Mouse (Mus musculus): ENCODE results near the gene Rpl12.
A peak's percentile ranks its signal among the peaks of the same experiment; 100 is the strongest.

Gene Rpl12

GRCm38 (mm10) chr2:32961192-32961995 lies at the start of gene Rpl12, which contains the start of gene Lrsam1:
TSS of gene Rpl12 (plus strand) at chr2:32961559.
TSS of gene Lrsam1 (minus strand) at chr2:32961614.
- peak; percentile 90 to 92 for DNase-seq (ENCODE audit: low spot score in 2 of 2)

- no peak for DNase-seq (ENCODE audit: low spot score in 2 of 2)
Observed at GRCm38 (mm10) chr2:32911639-32912182, 49.6 kb upstream of the Rpl12 start.

GRCm38 (mm10) chr2:32912210-32912804 lies 49.1 kb upstream of the Rpl12 start:
- DNase-seq (ENCODE audit: low spot score in 2 of 2): peak in 1 of 2 experiments; percentile 80

GRCm38 (mm10) chr2:32914362-32914761 lies 47.0 kb upstream of the Rpl12 start:
- DNase-seq (ENCODE audit: low spot score in 2 of 2): no peak

GRCm38 (mm10) chr2:32914896-32915295 lies 46.5 kb upstream of the Rpl12 start:
- peak in 1 of 2 experiments; percentile 61 for DNase-seq (ENCODE audit: low spot score in 2 of 2)

- no peak for DNase-seq (ENCODE audit: low spot score in 2 of 2)
Observed at GRCm38 (mm10) chr2:32917526-32917925, 43.8 kb upstream of the Rpl12 start.

- DNase-seq (ENCODE audit: low spot score in 2 of 2): no peak
Observed at GRCm38 (mm10) chr2:32918391-32918790, 43.0 kb upstream of the Rpl12 start.

- no peak for DNase-seq (ENCODE audit: low spot score in 2 of 2)
Observed at GRCm38 (mm10) chr2:32921235-32921634, 40.1 kb upstream of the Rpl12 start.

- no peak for DNase-seq (ENCODE audit: low spot score in 2 of 2)
Observed at GRCm38 (mm10) chr2:32921801-32922380, 39.5 kb upstream of the Rpl12 start.

GRCm38 (mm10) chr2:32922564-32922963 lies 38.8 kb upstream of the Rpl12 start:
- no peak for DNase-seq (ENCODE audit: low spot score in 2 of 2)

GRCm38 (mm10) chr2:32923551-32924250 lies 37.7 kb upstream of the Rpl12 start:
- no peak for DNase-seq (ENCODE audit: low spot score in 2 of 2)

- DNase-seq (ENCODE audit: low spot score in 2 of 2): no peak
Observed at GRCm38 (mm10) chr2:32924306-32924844, 37.0 kb upstream of the Rpl12 start.

GRCm38 (mm10) chr2:32926330-32927075 lies 34.9 kb upstream of the Rpl12 start:
- no peak for DNase-seq (ENCODE audit: low spot score in 2 of 2)

- DNase-seq (ENCODE audit: low spot score in 2 of 2): no peak
Observed at GRCm38 (mm10) chr2:32927624-32928234, 33.6 kb upstream of the Rpl12 start.

GRCm38 (mm10) chr2:32928235-32928946 lies 33.0 kb upstream of the Rpl12 start:
- peak in 1 of 2 experiments; percentile 76 for DNase-seq (ENCODE audit: low spot score in 2 of 2)

GRCm38 (mm10) chr2:32928947-32929829 lies 32.2 kb upstream of the Rpl12 start:
- DNase-seq (ENCODE audit: low spot score in 2 of 2): no peak

- DNase-seq (ENCODE audit: low spot score in 2 of 2): no peak
Observed at GRCm38 (mm10) chr2:32931730-32932129, 29.6 kb upstream of the Rpl12 start.

GRCm38 (mm10) chr2:32938741-32939140 lies 22.6 kb upstream of the Rpl12 start:
- no peak for DNase-seq (ENCODE audit: low spot score in 2 of 2)

- DNase-seq (ENCODE audit: low spot score in 2 of 2): no peak
Observed at GRCm38 (mm10) chr2:32939418-32939817, 21.9 kb upstream of the Rpl12 start.
